Mouse (Mus musculus) cerebellum, adult 9-11 months (tissue): ENCODE results near the gene Rims3.

ENCODE experiments used
- DNase-seq: peaks from one replicate; pipeline ENCODE4 v3.0.0; 2022

Rims3 gene

DNA sequence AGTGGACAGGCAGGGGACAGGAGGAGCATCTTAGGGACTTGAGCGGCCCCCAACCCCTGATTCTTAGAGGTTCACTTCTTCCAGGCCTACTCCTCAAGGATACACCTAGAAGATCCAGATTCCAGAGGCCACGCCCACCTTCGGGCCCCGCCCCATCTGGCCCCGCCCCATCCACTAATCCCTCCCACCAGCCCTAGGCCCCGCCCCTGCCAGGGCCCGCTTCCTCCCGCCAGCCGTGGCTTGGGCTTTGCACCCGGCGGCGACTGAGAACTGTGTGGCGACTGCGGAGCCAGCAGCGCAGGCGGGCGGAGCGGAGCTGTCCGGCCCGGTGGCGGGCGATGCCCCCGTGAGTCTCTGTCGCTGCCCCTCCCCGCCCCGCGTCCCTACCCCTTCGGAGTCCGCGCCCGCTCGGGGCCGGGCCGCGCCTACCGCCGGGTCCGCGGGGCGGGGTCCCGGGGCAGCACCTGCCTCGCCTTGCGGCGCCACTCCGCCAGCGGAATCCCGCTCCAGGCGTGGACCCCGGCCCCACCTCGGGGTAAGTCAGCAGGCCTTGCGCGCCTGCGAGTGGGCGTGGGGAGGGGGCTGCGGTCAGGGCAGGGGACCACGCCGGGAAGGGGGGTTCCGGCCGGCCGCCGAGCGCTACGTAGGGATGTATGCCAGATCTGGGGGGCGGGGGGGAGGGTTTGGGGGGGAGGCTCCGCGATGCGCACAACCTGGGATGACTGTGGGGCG, at the start of gene Rims3:
Gene Rims3 (plus strand): TSS at position 229 of the 732 bp plus-strand sequence.
- DNase-seq: peak; percentile 80

DNA sequence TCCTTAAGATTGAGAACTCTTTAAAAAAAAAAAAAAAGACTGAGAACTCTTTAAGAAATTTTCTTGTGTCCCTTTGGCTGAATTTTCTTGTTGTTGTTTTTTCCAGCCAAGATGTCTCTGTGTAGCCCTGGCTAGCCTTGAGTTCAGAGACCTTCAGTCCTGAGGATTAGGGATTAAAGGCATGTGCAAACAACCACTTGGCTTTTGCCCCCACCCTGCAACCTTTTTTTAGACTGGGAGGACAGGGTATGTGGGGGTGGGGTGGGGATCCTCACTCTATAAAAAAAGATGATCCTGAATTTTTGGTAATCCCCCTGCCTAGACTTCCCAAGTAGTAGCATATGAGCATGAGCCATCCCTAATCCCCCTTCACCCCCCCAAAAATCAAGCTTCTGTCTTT, 48.8 kb upstream of the Rims3 start:
- no peak for DNase-seq

DNA sequence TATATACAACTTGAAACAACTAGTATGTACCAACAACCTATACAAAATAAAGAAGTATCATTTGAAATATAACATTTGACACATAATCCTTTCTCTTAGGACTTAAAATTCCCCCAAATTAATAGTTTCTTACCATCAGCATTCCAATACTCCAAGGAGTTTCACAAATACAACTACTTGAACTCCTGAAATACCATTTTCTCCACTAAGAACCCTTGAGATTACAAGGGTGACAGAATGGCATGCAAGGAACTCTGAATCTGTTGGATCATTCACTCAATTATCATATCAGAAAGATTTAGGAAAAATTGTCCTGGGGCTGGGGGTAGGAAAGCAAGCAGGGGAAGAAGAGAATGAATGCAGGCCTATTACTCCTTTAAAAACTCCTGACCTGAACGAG, 40.9 kb upstream of the Rims3 start:
- no peak for DNase-seq

DNA sequence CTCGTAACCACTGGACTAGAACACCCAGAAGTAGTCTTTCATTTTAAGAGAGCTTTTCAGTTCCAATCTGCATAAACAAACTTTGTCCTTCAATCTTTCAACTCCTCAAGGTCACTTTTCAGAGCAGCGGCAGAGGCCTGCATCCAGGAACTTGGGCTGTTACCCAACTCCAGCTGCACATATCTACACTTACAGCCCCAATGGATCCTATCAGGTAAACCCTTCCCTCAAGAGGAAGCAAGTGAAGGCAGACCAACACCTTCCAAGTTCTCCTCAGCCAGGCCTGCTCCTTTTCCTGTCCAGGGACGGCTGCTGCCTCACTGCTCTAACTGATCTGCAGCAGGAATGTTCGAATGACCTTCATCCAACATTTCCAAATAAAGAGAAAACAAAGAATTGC, 40.4 kb upstream of the Rims3 start:
- no peak for DNase-seq

DNA sequence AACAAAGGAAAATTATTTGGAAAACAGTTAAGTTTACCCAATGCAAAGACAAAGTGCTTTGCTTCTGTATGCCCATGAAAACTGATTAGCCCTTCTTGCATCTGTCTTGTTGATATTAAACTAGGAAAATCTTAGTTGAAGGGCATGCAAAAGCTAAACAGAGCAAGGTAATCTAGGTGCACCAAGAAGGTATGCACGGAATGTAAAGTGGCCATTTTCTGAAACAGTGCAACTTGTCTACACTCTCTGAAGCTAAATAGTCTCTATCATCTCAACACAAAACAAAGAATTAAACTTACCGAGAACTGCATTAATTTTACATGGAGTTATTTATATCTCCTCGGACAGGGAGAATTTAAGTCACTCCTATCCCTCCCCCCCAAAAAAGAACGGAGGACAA, 39.5 kb upstream of the Rims3 start:
- DNase-seq: no peak

- peak; percentile 86 for DNase-seq
These were observed 38.8 kb upstream of the Rims3 start for GRCm38 (mm10) chr4:120815622-120816334.

DNA sequence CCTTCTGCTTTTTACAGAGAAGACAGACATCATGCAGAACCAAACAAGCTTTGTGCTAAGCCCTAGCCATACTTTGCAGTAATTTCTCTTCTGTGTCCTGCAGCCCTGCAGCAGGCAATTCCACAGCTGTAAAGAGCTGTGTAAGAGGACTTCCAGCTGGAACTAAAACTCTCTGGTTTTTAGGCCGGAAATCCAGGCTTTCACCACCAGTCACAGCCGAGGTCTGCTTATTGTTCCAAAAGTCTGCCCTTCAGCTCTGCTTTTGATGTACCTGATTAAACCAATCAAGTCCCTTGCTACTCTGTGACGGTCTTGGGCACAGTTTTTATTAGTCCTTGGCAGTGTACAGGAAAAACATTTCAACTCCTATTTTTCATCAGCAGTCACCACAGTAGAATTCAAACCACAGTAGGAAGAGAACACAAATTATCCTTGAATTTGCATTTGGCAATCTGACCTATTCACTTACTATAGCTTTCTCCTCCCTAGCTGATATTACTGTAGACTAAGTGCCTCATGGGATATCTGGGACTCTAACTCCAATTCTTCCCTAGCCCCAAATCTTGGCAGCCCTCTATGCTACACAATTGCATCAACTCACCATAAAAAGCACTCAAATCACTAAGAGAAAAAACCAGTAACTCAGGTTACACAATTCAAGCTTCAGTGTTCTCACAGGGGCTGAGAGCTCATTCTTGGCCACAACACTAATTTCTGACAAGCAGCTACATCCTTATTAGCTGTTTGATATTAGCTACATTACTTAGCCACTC, 37.4 kb upstream of the Rims3 start:
- no peak for DNase-seq

DNA sequence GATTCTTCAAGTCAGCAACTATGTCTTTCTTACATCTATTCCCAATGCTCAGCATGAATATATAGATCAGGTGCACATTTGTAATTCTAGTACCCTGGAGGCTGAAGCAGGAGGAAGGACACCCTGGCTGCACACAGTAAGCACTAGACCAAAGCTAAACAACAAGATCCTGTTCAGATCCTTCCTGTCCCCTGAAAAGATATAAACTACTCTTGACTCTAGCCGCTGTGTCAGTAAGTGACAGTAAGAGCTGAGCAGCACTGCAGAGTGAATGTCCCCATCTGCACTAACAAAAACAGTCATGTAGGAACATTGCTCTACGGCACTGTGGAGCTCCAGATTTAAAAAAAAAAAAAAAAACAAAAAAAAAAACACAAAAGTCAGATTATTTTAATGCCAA, 36.7 kb upstream of the Rims3 start:
- DNase-seq: no peak

DNA sequence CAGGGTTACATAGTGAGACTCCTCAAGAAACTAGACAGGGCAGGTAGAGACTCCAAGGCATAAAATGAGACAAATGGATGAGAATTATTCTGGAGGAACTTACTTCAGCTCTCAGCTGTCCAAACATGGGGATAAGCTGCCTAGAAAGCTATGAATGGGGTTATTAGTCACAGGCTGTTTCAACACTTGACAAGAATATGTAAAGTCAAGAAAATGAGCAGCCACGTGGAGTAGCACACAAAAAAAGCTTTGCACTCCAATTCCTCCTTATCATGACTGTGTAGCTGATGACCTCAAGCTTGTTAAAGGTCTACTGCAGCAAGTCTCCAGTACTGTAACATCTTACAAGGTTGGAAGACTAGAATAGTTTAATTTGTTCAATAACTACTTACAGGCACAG, 35.3 kb upstream of the Rims3 start:
- DNase-seq: no peak

- DNase-seq: no peak
These were observed 34.7 kb upstream of the Rims3 start for GRCm38 (mm10) chr4:120819871-120820270.

- no peak for DNase-seq
These were observed 32.3 kb upstream of the Rims3 start for GRCm38 (mm10) chr4:120822191-120822911.

DNA sequence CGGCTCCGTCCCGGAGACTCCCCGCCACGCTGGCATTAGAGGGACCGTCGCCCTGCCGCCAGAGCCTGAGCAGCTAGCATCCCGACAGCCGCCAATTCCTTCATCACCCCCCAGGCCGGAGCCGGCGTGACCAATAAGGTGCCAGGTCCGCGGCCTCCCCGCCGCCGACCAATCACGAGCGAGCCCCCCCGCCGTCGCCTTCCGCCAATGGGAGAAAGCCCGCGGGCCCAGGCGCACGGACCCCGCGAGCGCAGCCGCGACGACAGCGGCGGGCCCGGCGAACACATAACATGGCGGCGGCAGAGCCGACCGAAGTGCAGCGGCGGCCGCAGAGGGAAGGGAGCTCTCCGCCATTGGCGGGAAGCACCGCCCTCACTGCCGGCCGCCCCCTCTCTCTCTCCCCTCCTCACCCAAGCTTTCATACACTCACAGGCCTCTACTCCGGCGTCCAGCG, 29.5 kb upstream of the Rims3 start:
- DNase-seq: peak; percentile 98

GRCm38 (mm10) chr4:120825577-120826326, 28.9 kb upstream of the Rims3 start:
- DNase-seq: peak; percentile 98

- DNase-seq: peak; percentile 64
These were observed 28.2 kb upstream of the Rims3 start for GRCm38 (mm10) chr4:120826418-120826817.

DNA sequence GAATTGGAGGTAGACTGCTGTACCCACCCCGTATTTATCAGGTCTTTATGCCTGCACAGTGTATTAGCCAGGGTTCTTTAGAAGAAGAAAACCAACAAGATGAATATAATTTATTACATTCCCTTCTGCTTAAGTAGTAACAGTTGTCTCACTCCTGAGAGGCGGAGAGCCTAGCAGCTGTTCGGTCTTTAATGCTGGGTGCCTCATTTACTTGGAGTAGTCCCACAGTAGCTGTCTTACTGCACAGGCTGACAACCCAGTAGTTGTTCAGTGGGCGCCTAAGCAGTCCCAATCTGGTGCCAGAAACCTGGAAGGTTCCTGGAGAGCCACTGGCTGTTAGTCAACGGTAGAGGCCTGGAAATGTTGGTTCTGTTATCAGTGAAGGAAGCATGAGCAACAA, 23.8 kb upstream of the Rims3 start:
- no peak for DNase-seq

DNA sequence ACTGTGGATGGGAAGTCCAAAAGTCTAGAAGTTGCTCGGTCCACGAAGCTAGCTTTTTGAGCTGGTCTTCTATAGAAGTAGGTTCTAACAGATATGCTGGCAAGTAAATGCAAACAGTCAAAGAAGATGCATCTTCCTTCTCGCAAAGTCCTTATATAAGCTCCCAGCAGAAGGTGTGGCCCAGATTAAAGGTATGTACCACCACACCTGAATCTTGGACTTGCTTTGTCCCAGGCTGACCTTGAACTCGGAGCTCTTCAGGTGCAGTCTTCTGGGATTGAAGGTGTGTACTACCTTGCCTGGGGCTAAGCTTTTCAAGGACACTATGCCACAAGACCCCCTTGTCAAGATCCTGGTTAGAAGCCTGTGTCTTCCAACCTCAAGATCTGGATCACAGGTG, 23.1 kb upstream of the Rims3 start, which contains the start of gene Nfyc:
Gene Nfyc (minus strand): TSS at position 101 of the 400 bp plus-strand sequence.
- DNase-seq: no peak

DNA sequence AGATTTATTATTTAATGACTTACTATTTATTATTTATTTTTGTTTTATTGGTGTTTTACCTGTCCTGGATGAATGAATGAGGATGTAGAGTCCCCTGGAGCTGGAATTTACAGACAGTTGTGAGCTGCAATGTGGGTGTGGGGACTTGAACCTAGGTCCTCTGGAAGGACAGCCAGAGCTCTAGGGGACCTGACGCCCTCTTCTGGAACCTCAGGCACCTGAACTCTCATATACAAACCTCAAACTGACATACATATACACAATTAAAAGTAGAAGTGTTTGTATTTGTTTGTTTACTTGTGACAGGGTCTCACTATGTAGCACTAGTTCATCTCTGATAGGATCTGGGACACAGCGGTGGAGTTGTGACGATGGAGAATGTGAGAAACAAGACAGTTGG, 13.3 kb upstream of the Rims3 start:
- no peak for DNase-seq

DNA sequence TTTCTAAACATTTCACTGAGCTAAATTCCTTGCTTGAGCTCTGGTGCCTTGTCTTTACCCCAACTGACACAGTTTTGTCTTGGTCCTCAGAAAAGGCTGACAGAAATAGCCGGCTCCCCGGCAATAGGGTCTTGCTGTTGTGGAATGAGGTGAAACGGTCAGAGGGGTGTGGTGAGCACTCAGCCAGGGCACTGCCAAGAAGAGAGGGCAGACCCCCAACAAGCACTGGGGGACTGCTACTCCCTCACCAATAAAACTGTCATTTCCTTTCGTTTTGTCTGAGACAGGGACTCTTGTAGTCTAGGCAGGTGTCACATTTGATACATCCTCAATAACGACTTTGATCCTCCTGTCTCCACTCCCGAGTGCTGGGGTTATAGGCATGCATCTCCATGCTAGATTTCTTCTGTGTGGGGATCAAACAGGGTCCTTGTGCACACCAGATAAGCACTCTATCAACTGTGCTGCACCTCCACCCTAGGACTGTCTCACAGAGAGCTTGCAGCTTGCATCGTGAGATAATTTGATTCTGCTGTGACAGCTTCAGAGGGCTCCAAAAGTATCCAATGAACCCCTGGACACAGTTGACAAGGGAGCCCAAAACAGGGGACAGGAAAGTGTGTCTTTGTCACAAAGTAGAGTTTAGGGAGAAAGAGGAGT, 10.1 kb upstream of the Rims3 start:
- DNase-seq: no peak

GRCm38 (mm10) chr4:120845098-120845497, 9.5 kb upstream of the Rims3 start:
- DNase-seq: no peak

GRCm38 (mm10) chr4:120848909-120849308, 5.7 kb upstream of the Rims3 start:
- no peak for DNase-seq

GRCm38 (mm10) chr4:120849451-120849850, 5.2 kb upstream of the Rims3 start:
- DNase-seq: no peak

DNA sequence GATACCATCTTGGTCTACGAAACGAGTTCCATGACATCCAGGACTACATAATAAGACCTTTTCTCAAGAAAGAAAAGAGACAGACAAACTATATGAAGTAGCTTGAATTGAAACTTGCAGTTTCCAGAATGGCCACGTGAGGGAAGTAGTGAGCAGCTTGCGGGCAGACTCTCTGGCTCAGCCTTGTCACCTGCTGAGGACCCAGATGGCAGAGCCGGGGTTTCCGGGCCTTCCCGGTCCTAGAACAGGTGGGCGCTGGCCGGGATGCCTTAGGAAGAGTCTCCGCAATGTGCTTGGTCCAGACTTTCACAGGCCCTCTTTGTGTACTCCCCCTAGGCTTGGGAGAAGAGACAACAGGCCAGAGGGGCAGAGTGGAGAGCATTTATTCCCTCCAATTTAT, 3.7 kb upstream of the Rims3 start:
- DNase-seq: peak; percentile 96
